Mouse (Mus musculus): ENCODE results near the gene Col9a1. TPM values are rescaled to one million over a fixed set of nuclear protein-coding genes. Genes with fewer than 3 reads are reported as not detected.

Col9a1 gene
- polyA plus RNA-seq, 1 experiment, result not detected

- no peaks in the 10 kb centered on the region for H3K4me1 ChIP-seq (ENCODE audit: control insufficient read depth, insufficient read depth, insufficient read length)
- no peak overlapping the region for H3K27ac ChIP-seq (ENCODE audit: insufficient read depth, low read length)
- TF ChIP-seq CTCF (IDR thresholded peaks at IDR 0.05; ENCODE audit: extremely low read depth, insufficient read depth, insufficient read length, insufficient replicate concordance) (no peak), POLR2A (IDR thresholded peaks at IDR 0.05; ENCODE audit: low read depth, low read length) (no peak)
- WGBS, result 84% methylated on average over 1 of the region's 1 CpGs
- H3K27me3 ChIP-seq (ENCODE audit: control insufficient read depth, insufficient read depth, low read length), result no peaks in the 10 kb centered on the region
- no peak overlapping the region for H3K4me3 ChIP-seq (ENCODE audit: extremely low read depth, insufficient read depth, insufficient read length)
- H3K36me3 ChIP-seq (ENCODE audit: control insufficient read depth, insufficient read depth, low read length), result no peaks in the 10 kb centered on the region
- no peak for DNase-seq (ENCODE audit: low read depth in 1 of 2, low spot score in 2 of 2)
These were observed 52.1 kb downstream of the Col9a1 start for GRCm38 (mm10) chr1:24229552-24229951.

DNA sequence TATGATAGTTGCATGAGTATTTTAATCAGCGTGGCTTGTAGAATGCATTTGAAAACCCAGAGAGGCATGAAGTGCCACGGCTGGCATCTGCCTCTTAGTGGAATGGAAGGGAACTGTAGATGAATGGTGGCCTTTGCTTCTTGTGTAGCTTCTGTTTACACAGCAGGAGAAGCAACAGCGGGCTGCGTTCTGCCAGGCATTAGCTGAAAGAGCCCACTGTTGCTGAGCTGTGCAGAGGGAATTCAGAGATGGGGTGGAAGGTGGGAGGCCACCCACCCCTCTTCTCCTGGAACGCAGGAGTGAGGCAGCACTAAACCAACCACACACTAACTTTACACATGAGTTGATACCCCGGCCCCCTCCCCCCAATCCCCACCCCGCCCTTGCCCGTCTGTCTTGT lies 53.0 kb downstream of the Col9a1 start:
- H3K27me3 ChIP-seq (ENCODE audit: control insufficient read depth, insufficient read depth, low read length), result no peaks in the 10 kb centered on the region
- WGBS, result 66% methylated on average over 8 of the region's 8 CpGs
- no peak overlapping the region for H3K4me3 ChIP-seq (ENCODE audit: extremely low read depth, insufficient read depth, insufficient read length)
- no peaks in the 10 kb centered on the region for H3K36me3 ChIP-seq (ENCODE audit: control insufficient read depth, insufficient read depth, low read length)
- TF ChIP-seq POLR2A (IDR thresholded peaks at IDR 0.05; ENCODE audit: low read depth, low read length), result no peak
- TF ChIP-seq CTCF (IDR thresholded peaks at IDR 0.05; ENCODE audit: extremely low read depth, insufficient read depth, insufficient read length, insufficient replicate concordance), result no peak
- no peak overlapping the region for H3K27ac ChIP-seq (ENCODE audit: insufficient read depth, low read length)
- no peak for DNase-seq (ENCODE audit: low read depth in 1 of 2, low spot score in 2 of 2)
- H3K4me1 ChIP-seq (ENCODE audit: control insufficient read depth, insufficient read depth, insufficient read length), result no peaks in the 10 kb centered on the region

- no peaks in the 10 kb centered on the region for H3K27me3 ChIP-seq (ENCODE audit: control insufficient read depth, insufficient read depth, low read length)
- no peak for TF ChIP-seq CTCF (IDR thresholded peaks at IDR 0.05; ENCODE audit: extremely low read depth, insufficient read depth, insufficient read length, insufficient replicate concordance)
- no peak for TF ChIP-seq POLR2A (IDR thresholded peaks at IDR 0.05; ENCODE audit: low read depth, low read length)
- WGBS, result 78% methylated on average over 3 of the region's 3 CpGs
- no peak overlapping the region for H3K4me3 ChIP-seq (ENCODE audit: extremely low read depth, insufficient read depth, insufficient read length)
- DNase-seq (ENCODE audit: low read depth in 1 of 2, low spot score in 2 of 2), result no peak
- H3K4me1 ChIP-seq (ENCODE audit: control insufficient read depth, insufficient read depth, insufficient read length), result no peaks in the 10 kb centered on the region
- H3K36me3 ChIP-seq (ENCODE audit: control insufficient read depth, insufficient read depth, low read length), result no peaks in the 10 kb centered on the region
- no peak overlapping the region for H3K27ac ChIP-seq (ENCODE audit: insufficient read depth, low read length)
These were observed 54.3 kb downstream of the Col9a1 start for GRCm38 (mm10) chr1:24231504-24232270.

DNA sequence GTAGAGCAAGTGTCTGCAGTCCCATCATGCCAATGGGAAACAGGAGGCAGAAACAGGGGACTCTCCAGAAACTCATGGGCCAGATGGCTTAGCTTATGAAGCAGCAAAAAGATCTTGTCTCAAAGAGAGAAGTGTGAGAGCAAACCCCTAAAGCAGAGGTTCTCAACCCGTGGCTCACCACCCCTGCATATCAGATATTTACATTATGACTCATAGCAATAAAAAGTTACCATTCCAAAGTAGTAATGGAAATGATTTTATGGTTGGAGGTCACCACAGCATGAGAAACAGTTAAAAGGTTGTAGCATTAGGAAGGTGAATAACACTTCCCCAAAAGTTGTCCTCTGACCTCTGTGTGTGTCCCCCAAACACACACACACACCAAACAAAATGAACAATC lies 58.9 kb downstream of the Col9a1 start:
- H3K4me3 ChIP-seq (ENCODE audit: extremely low read depth, insufficient read depth, insufficient read length), result no peak overlapping the region
- 47% methylated on average over 1 of the region's 1 CpGs for WGBS
- no peak overlapping the region for H3K27ac ChIP-seq (ENCODE audit: insufficient read depth, low read length)
- DNase-seq (ENCODE audit: low read depth in 1 of 2, low spot score in 2 of 2), result no peak
- H3K36me3 ChIP-seq (ENCODE audit: control insufficient read depth, insufficient read depth, low read length), result no peaks in the 10 kb centered on the region
- TF ChIP-seq CTCF (IDR thresholded peaks at IDR 0.05; ENCODE audit: extremely low read depth, insufficient read depth, insufficient read length, insufficient replicate concordance) (no peak), POLR2A (IDR thresholded peaks at IDR 0.05; ENCODE audit: low read depth, low read length) (no peak)
- H3K27me3 ChIP-seq (ENCODE audit: control insufficient read depth, insufficient read depth, low read length), result no peaks in the 10 kb centered on the region
- no peaks in the 10 kb centered on the region for H3K4me1 ChIP-seq (ENCODE audit: control insufficient read depth, insufficient read depth, insufficient read length)

GRCm38 (mm10) chr1:24240039-24240691 lies 62.8 kb downstream of the Col9a1 start:
- 86% methylated on average over 8 of the region's 8 CpGs for WGBS

DNA sequence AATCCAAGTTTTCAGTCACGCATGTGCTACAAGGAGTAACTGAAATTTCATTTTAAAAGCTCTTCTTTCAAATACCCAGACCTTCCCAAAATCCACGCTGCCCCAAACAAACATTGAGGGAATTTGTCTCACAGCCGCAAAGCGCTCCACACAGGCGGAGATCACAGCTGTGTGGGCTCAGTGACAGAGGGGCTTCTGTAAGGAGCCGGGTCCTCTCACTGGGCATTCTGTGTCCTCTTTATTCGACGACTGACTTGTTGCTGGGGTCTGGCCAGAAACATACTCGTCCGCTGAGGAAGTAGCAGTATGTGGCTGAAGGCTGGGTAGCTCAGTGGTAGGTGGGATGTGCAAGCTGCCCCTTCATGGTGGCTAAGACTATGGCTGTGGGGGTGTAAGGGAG lies 67.5 kb downstream of the Col9a1 start:
- Histone ChIP-seq H3K27me3 (ENCODE audit: control insufficient read depth, insufficient read depth, low read length) (no peaks in the 10 kb centered on the region), H3K36me3 (ENCODE audit: control insufficient read depth, insufficient read depth, low read length) (no peaks in the 10 kb centered on the region), H3K4me1 (ENCODE audit: control insufficient read depth, insufficient read depth, insufficient read length) (no peaks in the 10 kb centered on the region), H3K4me3 (ENCODE audit: extremely low read depth, insufficient read depth, insufficient read length) (no peak overlapping the region), H3K27ac (ENCODE audit: insufficient read depth, low read length) (no peak overlapping the region)
- 87% methylated on average over 10 of the region's 10 CpGs for WGBS
- TF ChIP-seq CTCF (IDR thresholded peaks at IDR 0.05; ENCODE audit: extremely low read depth, insufficient read depth, insufficient read length, insufficient replicate concordance), result no peak
- TF ChIP-seq POLR2A (IDR thresholded peaks at IDR 0.05; ENCODE audit: low read depth, low read length), result no peak
- DNase-seq (ENCODE audit: low read depth in 1 of 2, low spot score in 2 of 2), result no peak

More at GRCm38 (mm10) chr1:24240039-24240691, 62.8 kb downstream of the Col9a1 start:
- no peak for TF ChIP-seq CTCF (IDR thresholded peaks at IDR 0.05; ENCODE audit: extremely low read depth, insufficient read depth, insufficient read length, insufficient replicate concordance)
- Histone ChIP-seq H3K4me3 (ENCODE audit: extremely low read depth, insufficient read depth, insufficient read length) (no peak overlapping the region), H3K27ac (ENCODE audit: insufficient read depth, low read length) (no peak overlapping the region), H3K27me3 (ENCODE audit: control insufficient read depth, insufficient read depth, low read length) (no peaks in the 10 kb centered on the region), H3K4me1 (ENCODE audit: control insufficient read depth, insufficient read depth, insufficient read length) (no peaks in the 10 kb centered on the region), H3K36me3 (ENCODE audit: control insufficient read depth, insufficient read depth, low read length) (no peaks in the 10 kb centered on the region)
- DNase-seq (ENCODE audit: low read depth in 1 of 2, low spot score in 2 of 2), result no peak

Data from spleen, adult 2 months (tissue).